Mouse (Mus musculus) adrenal gland, adult 2 months (tissue): Measurements from ENCODE around the gene Arhgef12. TPM values are rescaled to one million over a fixed set of nuclear protein-coding genes. Genes with fewer than 3 reads are reported as not detected.
"Not testable (repeated sequence)": the region's sequence is repeated elsewhere in the genome, so short reads cannot be mapped to it uniquely, and the experiment has no call there.

ENCODE experiments used
- DNase-seq: peaks from one replicate; pipeline ENCODE4 v3.0.0; 2021
- long read RNA-seq: library from polyadenylated mRNA; stranded (forward); transcript quantifications from one replicate; pipeline ENCODE4 v2.0.0, GENCODE M21; 2021
- polyA plus RNA-seq: library from polyadenylated mRNA; depleted of rRNA; stranded (reverse); fragments of >200 nt; gene quantifications from 2 replicates; pipeline ENCODE4 v1.2.3, GENCODE M21; 2012; rRNA removed
- total RNA-seq, 2 experiments: library from RNA; stranded (reverse); gene quantifications; 2 replicates each; pipeline ENCODE4 v1.2.3; 2021

Arhgef12 gene
- total RNA-seq (100 to 1,000 TPM; 119 to 126 TPM), polyA plus RNA-seq (21.3 and 25.2 TPM in 2 replicates)
- long read RNA-seq, full-length matches to known transcripts = 1 of 19 reads
- long read RNA-seq, partial matches to known transcripts = 4 of 19 reads
- long read RNA-seq, other reads (novel, unspliced or antisense) = 14 of 19 reads

DNA sequence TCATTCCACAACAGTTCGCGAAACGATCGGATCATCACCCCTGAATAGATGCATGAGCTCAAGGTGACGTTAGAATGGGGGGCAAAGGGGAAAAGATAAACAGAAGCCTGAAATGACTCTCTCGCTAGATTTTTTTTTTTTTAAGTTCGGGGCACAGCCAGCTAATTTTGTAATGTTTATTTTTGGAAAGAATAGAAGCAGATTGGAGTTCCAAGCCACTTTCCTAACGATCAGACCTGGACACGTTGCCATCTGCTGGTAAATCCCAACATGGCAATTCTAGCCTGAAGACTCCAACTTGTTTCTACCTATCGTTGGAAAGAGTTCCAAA lies at the start of gene Arhgef12:
Gene Arhgef12 (minus strand): TSS at position 53 of the 331 bp plus-strand sequence.
- peak; percentile 78 for DNase-seq

DNA sequence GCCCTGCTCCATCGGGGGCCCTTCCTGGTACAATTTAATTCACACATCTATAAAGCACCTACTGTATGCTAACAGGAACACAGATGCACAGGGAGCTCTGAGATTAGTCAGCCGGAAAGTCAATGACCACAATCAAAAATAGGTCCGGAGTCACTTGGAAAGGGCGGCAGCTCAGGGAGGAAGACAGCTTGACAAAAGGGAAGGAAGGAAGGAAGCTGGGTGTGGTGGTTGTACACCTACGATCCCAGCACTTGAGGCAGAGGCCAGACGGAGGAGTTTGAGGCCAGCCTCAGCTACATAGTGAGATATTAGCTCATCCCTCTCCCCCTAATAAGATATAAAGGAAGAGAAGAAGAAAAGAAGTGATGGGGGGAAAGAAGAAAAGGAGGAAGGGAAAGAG lies 48.9 kb upstream of the Arhgef12 start:
- DNase-seq = no peak

DNA sequence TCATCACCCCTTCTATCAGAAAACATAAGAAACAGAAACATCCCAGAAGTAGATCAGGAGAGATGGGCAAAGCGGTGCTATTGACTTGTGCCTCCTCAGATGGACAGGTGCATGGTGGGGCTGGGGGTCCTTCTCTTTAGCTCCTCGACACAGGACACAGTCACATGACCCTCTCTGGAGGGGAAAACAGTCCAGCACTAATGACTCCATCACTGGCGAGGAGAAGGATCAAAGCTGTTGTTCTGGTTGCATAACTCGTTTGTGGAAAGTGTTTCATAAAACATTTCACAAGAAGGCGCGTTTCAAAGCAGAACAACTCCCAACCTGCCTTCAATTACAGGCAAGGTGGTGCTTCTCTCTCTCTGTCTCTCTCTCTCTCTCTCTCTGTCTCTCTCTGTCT lies 44.7 kb upstream of the Arhgef12 start:
- DNase-seq = no peak

DNA sequence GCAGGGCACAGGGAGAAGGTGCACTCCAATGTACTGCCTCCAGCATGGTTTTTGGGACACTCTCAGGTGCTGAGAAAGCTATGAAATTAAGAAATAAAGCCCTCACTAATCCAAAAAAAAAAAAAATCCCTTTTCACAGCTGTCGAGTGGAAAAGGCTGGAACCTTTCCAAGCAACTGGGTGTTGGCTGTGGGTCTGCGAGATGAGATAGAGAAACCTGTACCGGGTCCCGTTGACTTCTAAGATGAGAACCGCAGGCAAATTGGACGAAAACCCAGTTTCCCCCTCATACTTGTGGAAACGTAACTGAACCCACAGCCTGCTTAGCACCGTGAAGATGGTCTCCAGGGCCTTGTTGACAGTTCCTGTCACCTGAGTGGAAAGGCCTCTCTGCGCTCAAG lies 43.9 kb upstream of the Arhgef12 start:
- DNase-seq = no peak

DNA sequence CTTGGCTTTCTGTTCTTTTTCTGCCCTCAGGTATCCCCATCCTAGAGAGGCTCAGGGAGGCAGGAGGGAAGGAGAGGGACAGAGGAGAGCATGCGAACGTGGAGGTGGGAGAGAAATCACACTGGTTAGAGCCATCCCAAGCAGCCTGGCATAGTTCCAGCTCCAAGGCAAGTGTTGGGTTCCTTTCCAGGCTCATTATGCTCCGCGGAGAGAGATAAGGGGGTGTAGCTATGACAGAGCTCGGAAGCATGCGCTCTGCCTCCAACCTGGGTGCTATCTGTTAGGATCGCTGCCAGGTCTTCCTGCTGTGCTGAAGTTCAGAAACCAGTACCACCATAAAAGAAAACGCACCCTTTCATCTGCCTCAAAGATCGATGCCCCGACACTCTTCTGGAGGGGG lies 43.0 kb upstream of the Arhgef12 start:
- DNase-seq = peak; percentile 20

DNA sequence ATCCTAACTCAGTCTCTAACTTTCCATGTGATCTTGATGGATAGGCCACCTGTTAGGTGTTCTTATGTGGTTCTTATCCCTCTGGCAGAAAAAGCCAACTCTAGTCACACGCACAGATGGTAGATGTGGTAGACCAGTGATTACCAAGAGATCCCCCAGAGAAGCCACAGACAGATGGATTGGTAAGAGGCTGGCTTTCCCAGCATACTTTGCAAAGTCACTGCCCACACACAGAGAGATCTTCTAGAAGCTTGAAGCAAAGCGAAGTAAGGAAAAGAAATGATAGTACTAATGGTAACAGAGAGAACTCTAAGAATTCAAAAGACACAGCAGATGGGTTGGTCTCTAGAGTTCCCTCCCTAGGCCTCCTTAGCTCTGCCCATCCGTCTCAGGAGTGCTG lies 42.5 kb upstream of the Arhgef12 start:
- DNase-seq = no peak

DNA sequence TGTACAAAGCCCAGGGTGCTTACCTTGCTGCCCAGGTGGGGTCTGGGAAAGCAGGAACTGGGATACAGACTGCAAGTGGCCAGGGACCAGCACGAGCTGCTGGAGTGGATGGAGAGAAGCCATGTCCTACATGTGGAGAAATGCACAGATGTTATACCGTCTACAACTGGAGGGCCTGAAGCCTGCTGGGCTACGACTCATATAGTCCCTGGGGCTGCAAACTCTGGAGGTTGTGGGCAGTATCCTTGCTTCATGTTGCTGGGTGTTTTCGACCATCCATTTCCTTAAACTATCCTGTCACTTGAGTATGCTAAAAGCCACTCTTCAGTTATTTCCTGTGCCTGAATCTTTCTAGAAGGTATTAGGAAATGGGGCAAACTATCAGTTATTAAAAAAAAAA lies 38.2 kb upstream of the Arhgef12 start:
- DNase-seq = no peak

DNA sequence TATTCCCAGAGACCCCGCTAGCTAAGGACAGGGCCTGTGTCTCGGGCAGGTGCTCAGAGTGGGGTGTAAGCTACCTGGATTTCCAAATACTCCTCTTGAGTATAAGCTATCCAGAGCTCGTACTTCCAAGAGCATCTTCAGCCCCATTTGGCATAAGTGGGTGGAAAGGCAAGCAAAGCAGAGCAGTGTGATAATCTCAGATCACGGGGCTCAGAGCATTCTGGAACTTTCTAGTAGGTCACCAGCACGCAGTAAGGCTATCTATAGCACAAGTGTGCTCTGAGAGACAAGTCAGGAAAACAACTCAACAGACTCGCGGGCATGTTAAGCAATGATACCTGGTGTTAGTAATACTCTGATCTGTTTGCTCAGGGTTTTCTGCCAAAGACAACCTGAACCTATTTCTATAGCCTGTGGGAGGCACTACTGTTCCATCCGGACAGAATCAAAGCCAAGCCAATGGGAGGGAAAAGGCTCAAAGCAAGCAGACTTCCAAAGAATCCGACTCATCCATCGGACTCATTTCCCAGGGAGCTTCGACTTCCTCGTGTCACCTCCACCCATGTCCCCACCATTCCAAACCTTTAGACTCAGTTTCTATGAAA lies 37.3 kb upstream of the Arhgef12 start:
- no peak for DNase-seq

DNA sequence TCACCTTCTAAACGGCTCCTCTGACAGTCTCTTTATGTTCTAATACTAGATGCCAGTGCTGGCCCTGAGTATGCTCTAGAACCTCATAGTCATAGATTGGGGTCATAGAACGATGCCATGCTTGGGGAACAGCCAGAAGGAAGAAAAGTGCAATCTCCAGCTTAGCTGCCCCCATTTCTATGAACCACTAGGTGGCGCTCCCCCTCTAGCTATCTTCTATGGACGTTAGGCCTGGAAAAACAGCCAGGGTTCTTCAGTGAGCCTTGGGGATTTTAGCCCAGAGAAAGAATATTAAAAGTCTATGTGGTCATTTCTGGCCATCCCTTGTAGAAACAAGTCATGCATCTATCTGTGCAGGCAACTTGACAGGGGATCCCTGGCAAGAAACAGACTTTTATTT lies 34.8 kb upstream of the Arhgef12 start:
- peak; percentile 68 for DNase-seq

DNA sequence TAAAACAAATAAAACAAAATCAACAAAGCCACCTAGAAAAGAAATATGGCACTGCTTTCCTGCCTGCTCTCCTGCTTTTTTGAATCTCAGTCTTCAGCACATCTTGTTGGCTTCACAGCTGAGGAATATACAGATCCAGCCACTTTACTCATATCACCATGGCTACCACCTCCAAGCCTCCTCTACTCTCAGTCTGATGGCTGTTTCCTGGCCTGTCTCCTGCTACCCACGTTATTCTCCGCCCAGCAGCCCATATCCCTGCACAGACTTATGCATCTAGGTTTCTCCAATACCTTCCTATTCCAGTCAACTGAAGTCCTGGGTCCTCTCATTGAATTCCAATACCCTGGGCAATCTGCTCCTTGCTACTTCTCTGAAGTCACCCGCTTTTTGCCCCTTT lies 26.5 kb upstream of the Arhgef12 start:
- DNase-seq = no peak

DNA sequence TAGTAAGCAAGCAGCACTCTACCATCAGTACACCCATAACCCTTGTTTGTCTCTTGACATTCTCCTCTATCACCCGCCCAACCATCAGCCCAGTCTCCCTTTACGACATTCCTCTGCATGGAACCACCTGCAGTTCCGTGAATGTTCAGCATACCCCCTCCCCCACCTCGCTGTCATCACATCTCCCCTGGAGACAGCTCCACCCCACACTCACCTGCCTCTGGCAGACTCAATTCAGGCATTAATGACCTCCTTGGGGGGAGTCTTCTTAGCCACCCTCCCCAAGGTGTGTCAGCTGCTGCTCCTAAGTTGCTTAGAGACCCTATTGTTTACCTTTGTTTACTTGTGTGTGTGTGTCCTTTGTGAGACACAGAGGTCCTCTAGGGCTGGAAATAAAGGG lies 25.3 kb upstream of the Arhgef12 start:
- no peak for DNase-seq

DNA sequence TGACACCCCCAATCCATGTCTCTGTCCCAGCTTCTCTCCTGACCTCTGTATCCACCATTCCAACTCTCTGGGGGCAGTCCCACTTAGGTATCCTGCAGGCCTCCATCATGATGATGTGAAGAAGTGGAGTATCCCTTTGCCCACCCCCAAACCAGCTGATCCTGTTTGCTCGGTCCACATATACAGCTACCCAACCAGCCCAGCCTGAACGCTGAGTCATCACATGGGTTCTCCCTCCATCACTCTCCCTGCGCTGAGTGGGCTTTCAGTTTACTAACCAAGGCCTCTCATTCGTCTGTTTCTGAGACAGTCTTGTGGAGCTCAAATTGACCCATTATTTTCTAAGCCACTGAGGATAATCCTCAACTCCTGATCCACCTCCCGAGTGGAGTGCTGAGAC lies 24.9 kb upstream of the Arhgef12 start:
- DNase-seq = no peak

DNA sequence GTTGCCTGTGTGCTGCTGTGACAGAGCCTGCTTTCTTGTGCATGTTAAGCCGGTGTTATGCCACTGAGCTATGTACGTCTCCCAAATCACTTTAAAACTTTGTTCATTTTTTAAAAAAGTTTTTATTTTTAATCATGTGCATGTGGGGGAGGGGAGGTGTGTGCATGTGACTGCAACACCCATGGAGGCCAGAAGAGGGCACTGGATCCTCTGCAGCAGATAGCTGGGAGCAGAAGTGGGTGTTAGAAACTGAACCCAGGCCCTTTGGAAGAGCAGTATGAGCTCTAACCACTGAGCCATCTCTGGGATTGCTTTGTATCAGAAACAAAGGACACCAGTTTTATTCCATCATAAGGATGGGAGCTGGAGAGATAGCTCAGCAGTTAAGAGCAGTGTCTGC lies 23.6 kb upstream of the Arhgef12 start:
- DNase-seq = no peak

DNA sequence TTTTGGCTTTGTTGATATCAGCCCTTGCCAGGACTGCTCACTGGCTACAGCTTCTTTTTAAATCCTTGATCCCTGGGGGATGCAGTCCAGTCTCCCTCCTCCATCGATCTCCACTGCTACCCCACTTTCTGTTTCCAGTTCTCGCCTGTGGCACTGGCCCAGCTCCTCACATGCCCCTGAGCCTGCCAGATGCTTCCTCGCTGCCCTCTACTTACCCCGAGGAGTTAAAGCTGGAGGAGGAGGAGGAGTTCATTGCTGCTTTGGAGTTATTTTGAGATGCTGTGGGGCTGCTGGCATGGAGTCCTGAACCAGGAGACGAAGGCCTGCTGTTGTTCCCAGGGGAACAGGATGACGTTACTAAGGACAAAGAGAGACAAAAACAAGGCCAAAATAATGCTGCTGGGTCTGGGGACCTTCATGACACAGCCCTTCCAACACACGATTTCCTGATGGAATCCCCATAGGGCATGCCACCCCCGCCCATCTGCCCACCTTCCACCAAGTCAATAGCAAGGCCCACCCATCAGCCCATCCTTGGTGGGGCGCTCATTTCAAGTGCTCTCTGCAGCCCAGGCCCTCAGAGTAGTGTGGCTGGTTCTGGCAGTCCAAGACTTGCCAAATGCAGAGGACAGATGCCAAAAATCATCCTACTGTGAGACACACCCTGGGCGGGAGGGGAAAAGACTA lies 20.2 kb upstream of the Arhgef12 start:
- peak; percentile 68 for DNase-seq

DNA sequence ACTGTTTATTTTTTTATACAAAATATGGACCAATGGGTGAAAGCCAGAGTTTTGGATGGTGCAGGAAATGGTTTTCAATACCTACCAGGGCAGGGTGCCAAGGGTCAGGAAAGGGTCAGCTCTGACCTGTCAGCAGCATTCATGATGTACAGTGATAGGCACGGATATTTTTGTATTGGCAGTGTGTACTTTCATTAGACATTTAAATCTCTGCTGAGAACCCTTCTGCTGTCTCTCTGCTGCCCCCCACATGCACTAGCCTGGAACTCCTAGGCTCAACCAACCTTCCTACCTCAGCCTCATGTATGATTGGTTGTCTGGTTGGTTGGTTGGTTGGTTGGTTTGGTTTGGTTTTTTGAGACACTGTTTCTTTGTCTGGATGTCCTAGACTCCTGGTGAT lies 15.3 kb upstream of the Arhgef12 start:
- DNase-seq = no peak

DNA sequence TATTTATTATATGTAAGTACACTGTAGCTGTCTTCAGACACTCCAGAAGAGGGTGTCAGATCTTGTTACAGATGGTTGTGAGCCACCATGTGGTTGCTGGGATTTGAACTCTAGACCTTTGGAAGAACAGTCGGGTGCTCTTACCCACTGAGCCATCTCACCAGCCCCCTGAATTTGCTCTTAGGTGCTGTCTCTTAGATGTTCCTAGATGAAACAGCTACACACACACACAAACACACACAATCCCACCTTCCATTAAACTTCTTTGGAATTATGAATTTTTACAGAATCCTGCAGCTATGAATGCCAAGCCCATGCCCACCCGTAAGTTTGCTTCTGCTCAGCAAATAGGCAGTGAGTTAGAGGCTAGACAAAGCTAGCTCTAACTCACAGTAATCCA lies 14.9 kb upstream of the Arhgef12 start:
- DNase-seq = not testable (repeated sequence)

DNA sequence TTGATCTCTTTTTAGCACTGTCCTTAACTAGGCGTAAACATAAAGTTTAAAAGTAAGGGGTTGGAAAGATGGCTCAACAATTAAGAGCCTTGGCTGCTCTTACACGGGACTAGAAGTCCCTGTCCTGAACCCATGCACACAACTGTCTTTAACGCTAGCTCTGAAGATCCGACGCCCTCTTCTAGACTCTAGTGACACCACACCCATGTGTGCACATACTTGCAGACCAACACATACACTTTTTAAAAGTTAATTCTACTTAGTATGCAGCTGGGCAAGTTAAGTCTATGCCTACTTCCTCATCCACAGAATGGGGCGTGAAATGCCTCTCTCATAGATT lies 9.9 kb upstream of the Arhgef12 start:
- DNase-seq = no peak

DNA sequence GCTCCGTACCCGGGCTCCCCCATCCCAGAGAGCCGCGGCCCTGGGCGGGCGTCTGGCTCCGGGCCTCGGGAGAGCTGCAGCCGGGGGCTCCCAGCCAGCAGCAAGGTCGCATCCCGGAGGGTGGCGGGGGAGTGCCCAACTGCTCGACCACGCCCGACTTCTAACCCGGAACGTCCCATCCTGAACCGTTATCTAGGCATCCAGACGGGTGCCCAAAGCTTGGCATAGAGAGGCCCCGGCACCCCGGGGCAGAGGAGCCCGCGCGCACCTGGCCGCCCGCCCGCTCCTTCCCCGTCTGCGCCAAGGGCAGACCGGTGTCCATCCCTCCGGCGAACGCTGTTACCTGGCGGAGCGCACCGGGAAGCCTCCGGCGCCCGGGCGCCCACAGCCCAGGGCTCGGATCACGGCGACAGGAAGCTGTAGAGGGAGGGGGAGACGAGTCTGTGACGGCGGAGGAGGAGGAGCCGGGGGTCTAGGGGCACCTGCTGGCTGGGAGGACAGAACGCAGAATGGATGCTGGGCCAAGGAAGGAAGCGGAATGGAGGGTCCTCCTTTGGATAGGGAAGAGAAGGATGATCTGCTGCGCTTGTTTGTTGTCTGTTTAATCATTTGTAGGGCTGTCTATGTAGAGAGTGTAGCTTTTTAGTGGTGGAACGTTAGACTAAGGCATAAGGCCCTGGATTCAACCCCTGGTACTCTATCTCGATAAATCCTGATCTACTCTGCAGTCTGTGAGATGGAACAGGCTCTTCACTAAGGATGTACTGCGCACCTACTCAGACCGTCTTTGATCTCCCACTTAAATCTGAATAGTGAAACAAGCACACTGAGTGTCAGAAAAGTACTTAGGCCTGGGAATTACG lies 9.3 kb upstream of the Arhgef12 start, which contains the start of gene Tmem136:
Gene Tmem136 (minus strand): TSS at position 437 of the 863 bp plus-strand sequence.
- DNase-seq = peak; percentile 81

DNA sequence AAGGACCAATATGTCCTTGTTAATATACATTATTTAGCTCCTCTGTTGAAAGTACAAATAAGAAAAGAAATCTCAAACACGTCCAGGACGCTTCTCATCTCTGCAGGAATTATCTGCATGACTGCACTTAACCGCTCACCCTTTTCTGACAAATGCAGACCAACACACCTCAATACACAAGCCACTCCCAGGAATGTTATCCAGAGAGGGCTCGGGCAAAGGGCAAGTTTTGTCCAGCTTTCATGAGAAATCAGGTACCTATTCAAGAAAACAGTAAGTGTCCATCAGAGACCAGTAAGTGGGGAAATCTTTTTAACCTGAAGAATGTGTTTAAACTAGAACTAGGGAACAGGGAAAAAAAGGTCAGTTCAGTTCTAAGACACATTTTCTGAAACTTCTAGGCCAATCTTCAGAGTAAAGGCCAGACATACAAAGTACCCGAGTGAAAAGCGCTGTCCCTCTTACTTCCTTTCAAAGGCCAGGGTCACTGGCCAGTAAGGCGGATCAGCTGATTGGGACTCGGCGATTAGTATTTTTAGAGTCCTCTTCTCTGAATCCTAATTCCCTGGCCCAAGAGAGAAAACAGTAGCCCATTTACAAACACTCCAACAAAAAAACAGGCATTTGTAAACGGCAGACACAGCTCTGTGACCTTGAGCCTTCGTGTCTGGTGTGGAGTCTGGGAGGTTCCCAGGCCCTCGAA lies 8.5 kb upstream of the Arhgef12 start:
- DNase-seq = no peak

DNA sequence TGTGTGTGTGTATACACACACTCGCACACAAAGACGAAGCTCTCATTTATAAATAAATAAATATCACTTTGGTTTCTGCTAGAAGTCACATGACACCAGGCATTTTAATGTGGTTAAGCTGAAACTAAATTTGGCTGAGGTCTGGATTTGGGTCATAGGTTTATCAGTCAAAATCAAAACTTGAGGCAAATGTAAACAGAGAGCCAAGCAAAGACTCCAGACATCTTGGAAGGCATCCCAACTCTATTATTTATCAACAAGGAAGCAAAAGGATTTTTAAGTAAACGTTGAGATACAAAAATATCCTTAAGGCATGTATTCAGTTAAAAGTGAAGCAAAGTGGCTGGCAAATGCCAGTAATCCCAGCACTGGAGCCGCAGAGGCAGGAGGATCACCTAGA lies 7.8 kb upstream of the Arhgef12 start:
- no peak for DNase-seq

DNA sequence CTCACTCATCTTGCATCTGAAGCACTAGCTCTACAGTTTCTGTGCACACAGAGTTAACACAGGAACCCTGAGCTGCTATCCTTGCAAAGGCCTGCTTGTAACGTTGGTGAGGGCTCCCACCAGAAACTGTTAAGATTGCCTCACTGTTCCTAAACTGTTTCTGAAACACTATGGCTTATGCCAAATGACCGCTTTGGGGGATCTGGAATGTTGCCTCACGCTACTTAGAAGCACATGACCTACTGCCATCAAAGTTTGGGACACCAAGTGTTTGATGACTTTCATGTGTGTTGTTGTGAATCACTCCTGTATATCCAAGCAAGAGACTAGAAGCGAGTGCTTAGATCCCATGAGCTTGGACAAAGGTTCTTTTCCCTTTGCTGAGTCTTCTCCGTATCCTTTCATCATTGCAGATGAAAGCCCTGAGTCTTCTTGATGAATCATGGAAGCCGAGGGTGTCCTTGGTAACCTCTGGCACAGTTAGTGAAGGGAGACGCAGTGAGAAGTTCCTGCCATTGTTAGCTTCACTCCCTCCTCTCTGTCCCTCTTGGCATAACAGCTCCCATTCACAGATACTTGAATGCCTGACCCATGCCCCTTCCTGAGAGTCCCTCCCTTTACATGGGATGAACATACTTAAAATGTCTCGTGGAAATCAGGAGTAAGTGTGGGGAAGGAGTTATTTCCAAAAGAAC lies 3.4 kb upstream of the Arhgef12 start:
- DNase-seq = peak; percentile 67

DNA sequence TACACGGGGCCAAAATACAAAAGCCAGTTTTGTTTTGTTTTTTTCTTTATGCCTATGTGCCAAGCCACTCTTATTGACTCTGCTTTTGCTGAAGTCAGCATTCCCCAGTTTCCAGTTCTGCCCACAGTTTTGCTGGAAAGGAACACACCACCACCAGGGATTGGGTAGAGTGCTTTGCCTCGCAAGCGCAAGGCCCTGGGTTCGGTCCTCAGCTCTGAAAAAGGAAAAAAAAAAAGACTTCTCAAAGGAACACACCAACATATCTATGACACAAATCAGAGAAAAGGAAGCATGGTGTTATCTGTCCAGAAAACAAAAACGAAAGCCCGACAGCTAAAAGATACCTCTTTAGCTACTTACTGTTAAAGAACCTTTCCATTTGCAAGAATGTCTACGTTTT lies 2.1 kb upstream of the Arhgef12 start:
- no peak for DNase-seq
